Mouse (Mus musculus) macrophage (primary cell): Measurements from ENCODE around the gene Lpcat2b. TPM values are rescaled to one million over a fixed set of nuclear protein-coding genes. Genes with fewer than 3 reads are reported as not detected.
"Not testable (repeated sequence)": the region's sequence is repeated elsewhere in the genome, so short reads cannot be mapped to it uniquely, and the experiment has no call there.

Experiments
- H3K27ac ChIP-seq: fragments of 350-480 bp; formaldehyde crosslinking; 2 replicates; pipeline ENCODE4 v1.9.0; 2021
- H3K36me3 ChIP-seq: fragments of 350-480 bp; formaldehyde crosslinking; 2 replicates; pipeline ENCODE4 v1.9.0; 2021; ENCODE audit errors: inconsistent target
- H3K4me3 ChIP-seq: fragments of 350-480 bp; formaldehyde crosslinking; 2 replicates; pipeline ENCODE4 v1.9.0; 2021; ENCODE audit errors: inconsistent target
- H3K79me2 ChIP-seq: fragments of 350-480 bp; formaldehyde crosslinking; 2 replicates; pipeline ENCODE4 v1.9.0; 2021; ENCODE audit errors: inconsistent target
- WGBS: methylation state at CpG from one replicate; pipeline ENCODE4 v1.1.7; 2026; ENCODE audit warnings: inconsistent platforms; ENCODE audit not compliant: missing documents; 5-methylcytosine and 5-hydroxymethylcytosine counted together
- polyA plus RNA-seq: library from polyadenylated mRNA; stranded (reverse); fragments of 250-400 nt; gene quantifications from 3 replicates; pipeline ENCODE4 v1.2.4, GENCODE M21; 2018; ENCODE audit warnings: inconsistent platforms
- total RNA-seq, 78 experiments: library from RNA; depleted of rRNA; stranded (reverse); fragments of 250-400 nt; gene quantifications; 1 replicate in 9 of 78; 2 replicates in 24 of 78; 3 replicates in 43 of 78; 4 replicates in 2 of 78; pipeline ENCODE4 v1.2.4; 2018; ENCODE audit warnings: inconsistent platforms in 56 of 78

Lpcat2b gene
- not detected for total RNA-seq (2018; cell fraction: chromatin; rRNA removed)
- not detected for total RNA-seq (2018; cell fraction: cytosol; rRNA removed)
- not detected for total RNA-seq (2018; cell fraction: nucleus; rRNA removed)
- not detected in 3 replicates for polyA plus RNA-seq

- H3K79me2 ChIP-seq = no peaks in the 10 kb centered on the region
- 86% methylated on average over 3 of the region's 3 CpGs for WGBS
- no peak within 1 kb of the TSS for H3K4me3 ChIP-seq
- no peak within 1 kb of the TSS for H3K27ac ChIP-seq
- H3K36me3 ChIP-seq = no peaks in the 10 kb centered on the region
Observed at GRCm38 (mm10) chr5:107431249-107431648, at the start of gene Lpcat2b. Gene Lpcat2b (plus strand): TSS chr5:107431549.

- not testable (repeated sequence) for H3K79me2 ChIP-seq, H3K27ac ChIP-seq, H3K36me3 ChIP-seq, H3K4me3 ChIP-seq
Observed at GRCm38 (mm10) chr5:107386448-107386847, 44.9 kb upstream of the Lpcat2b start.

GRCm38 (mm10) chr5:107387788-107388187 lies 43.6 kb upstream of the Lpcat2b start:
- 100% methylated on average over 1 of the region's 1 CpGs for WGBS
- no peaks in the 10 kb centered on the region for H3K36me3 ChIP-seq

GRCm38 (mm10) chr5:107389373-107389772 lies 42.0 kb upstream of the Lpcat2b start:
- no peak overlapping the region for H3K27ac ChIP-seq
- no peak overlapping the region for H3K4me3 ChIP-seq
- 85% methylated on average over 2 of the region's 2 CpGs for WGBS
- no peaks in the 10 kb centered on the region for H3K36me3 ChIP-seq
- H3K79me2 ChIP-seq = no peaks in the 10 kb centered on the region

More at GRCm38 (mm10) chr5:107387788-107388187, 43.6 kb upstream of the Lpcat2b start:
- Histone ChIP-seq H3K27ac (no peak overlapping the region), H3K4me3 (no peak overlapping the region), H3K79me2 (no peaks in the 10 kb centered on the region)

- Histone ChIP-seq H3K36me3 (no peaks in the 10 kb centered on the region), H3K79me2 (no peaks in the 10 kb centered on the region), H3K27ac (no peak overlapping the region), H3K4me3 (no peak overlapping the region)
- WGBS = 69% methylated on average over 2 of the region's 2 CpGs
Observed at GRCm38 (mm10) chr5:107394437-107394836, 36.9 kb upstream of the Lpcat2b start.

GRCm38 (mm10) chr5:107402436-107402835 lies 28.9 kb upstream of the Lpcat2b start, which contains the start of gene Ephx4:
Gene Ephx4 (plus strand): TSS chr5:107402736.
- Histone ChIP-seq H3K4me3 (no peak within 1 kb of the TSS), H3K79me2 (no peaks in the 10 kb centered on the region), H3K27ac (no peak within 1 kb of the TSS), H3K36me3 (no peaks in the 10 kb centered on the region)
- 36% methylated on average over 5 of the region's 5 CpGs for WGBS

- Histone ChIP-seq H3K27ac (no peak overlapping the region), H3K4me3 (no peak overlapping the region), H3K36me3 (no peaks in the 10 kb centered on the region), H3K79me2 (no peaks in the 10 kb centered on the region)
- under 1% methylated on average over 71 of the region's 80 CpGs for WGBS
Observed at GRCm38 (mm10) chr5:107403011-107403946, 28.1 kb upstream of the Lpcat2b start.

GRCm38 (mm10) chr5:107403947-107404684 lies 27.2 kb upstream of the Lpcat2b start:
- no peak overlapping the region for H3K4me3 ChIP-seq
- no peaks in the 10 kb centered on the region for H3K36me3 ChIP-seq
- no peak overlapping the region for H3K27ac ChIP-seq
- H3K79me2 ChIP-seq = no peaks in the 10 kb centered on the region
- 34% methylated on average over 11 of the region's 12 CpGs for WGBS

- WGBS = 95% methylated on average over 4 of the region's 4 CpGs
- Histone ChIP-seq H3K79me2 (no peaks in the 10 kb centered on the region), H3K36me3 (no peaks in the 10 kb centered on the region), H3K4me3 (no peak overlapping the region), H3K27ac (no peak overlapping the region)
Observed at GRCm38 (mm10) chr5:107405361-107405760, 26.0 kb upstream of the Lpcat2b start.

- Histone ChIP-seq H3K4me3 (no peak overlapping the region), H3K36me3 (no peaks in the 10 kb centered on the region), H3K27ac (no peak overlapping the region), H3K79me2 (no peaks in the 10 kb centered on the region)
- WGBS = 86% methylated on average over 1 of the region's 1 CpGs
Observed at GRCm38 (mm10) chr5:107410305-107410704, 21.0 kb upstream of the Lpcat2b start.

GRCm38 (mm10) chr5:107411326-107411725 lies 20.0 kb upstream of the Lpcat2b start:
- no peak overlapping the region for H3K27ac ChIP-seq
- no peaks in the 10 kb centered on the region for H3K79me2 ChIP-seq
- H3K4me3 ChIP-seq = no peak overlapping the region
- no peaks in the 10 kb centered on the region for H3K36me3 ChIP-seq
- WGBS = 84% methylated on average over 4 of the region's 4 CpGs

- no peak overlapping the region for H3K4me3 ChIP-seq
- WGBS = 96% methylated on average over 2 of the region's 2 CpGs
- H3K79me2 ChIP-seq = no peaks in the 10 kb centered on the region
Observed at GRCm38 (mm10) chr5:107412285-107412684, 19.1 kb upstream of the Lpcat2b start.

GRCm38 (mm10) chr5:107415098-107415497 lies 16.3 kb upstream of the Lpcat2b start:
- H3K4me3 ChIP-seq = no peak overlapping the region
- H3K36me3 ChIP-seq = no peaks in the 10 kb centered on the region
- 100% methylated on average over 2 of the region's 2 CpGs for WGBS
- no peak overlapping the region for H3K27ac ChIP-seq
- H3K79me2 ChIP-seq = no peaks in the 10 kb centered on the region

More at GRCm38 (mm10) chr5:107412285-107412684, 19.1 kb upstream of the Lpcat2b start:
- Histone ChIP-seq H3K27ac (no peak overlapping the region), H3K36me3 (no peaks in the 10 kb centered on the region)

GRCm38 (mm10) chr5:107421676-107422075 lies 9.7 kb upstream of the Lpcat2b start:
- 5% methylated on average over 1 of the region's 1 CpGs for WGBS
- Histone ChIP-seq H3K27ac (no peak overlapping the region), H3K4me3 (no peak overlapping the region), H3K36me3 (no peaks in the 10 kb centered on the region), H3K79me2 (no peaks in the 10 kb centered on the region)

- H3K27ac ChIP-seq = no peak overlapping the region
- no peak overlapping the region for H3K4me3 ChIP-seq
- H3K79me2 ChIP-seq = no peaks in the 10 kb centered on the region
- WGBS = 97% methylated on average over 5 of the region's 5 CpGs
- no peaks in the 10 kb centered on the region for H3K36me3 ChIP-seq
Observed at GRCm38 (mm10) chr5:107434001-107434400, 2.7 kb downstream of the Lpcat2b start.
